Mouse (Mus musculus) gastrocnemius, postnatal 4 days (tissue): ENCODE results near the gene Gm49380. TPM values are rescaled to one million over a fixed set of nuclear protein-coding genes. Genes with fewer than 3 reads are reported as not detected.

ENCODE experiments used
- DNase-seq, 2 experiments: peaks; one replicate each; pipeline ENCODE4 v3.0.0; 2021 to 2022; ENCODE audit warnings: low spot score in 2 of 2, mixed read lengths in 2 of 2
- total RNA-seq, 2 experiments: library from RNA; stranded (reverse); gene quantifications; 2 replicates each; pipeline ENCODE4 v1.2.3; 2021

The Gm49380 gene
- total RNA-seq, 2 experiments from 2014 or later: 0.10 TPM; not detected in 1

DNA sequence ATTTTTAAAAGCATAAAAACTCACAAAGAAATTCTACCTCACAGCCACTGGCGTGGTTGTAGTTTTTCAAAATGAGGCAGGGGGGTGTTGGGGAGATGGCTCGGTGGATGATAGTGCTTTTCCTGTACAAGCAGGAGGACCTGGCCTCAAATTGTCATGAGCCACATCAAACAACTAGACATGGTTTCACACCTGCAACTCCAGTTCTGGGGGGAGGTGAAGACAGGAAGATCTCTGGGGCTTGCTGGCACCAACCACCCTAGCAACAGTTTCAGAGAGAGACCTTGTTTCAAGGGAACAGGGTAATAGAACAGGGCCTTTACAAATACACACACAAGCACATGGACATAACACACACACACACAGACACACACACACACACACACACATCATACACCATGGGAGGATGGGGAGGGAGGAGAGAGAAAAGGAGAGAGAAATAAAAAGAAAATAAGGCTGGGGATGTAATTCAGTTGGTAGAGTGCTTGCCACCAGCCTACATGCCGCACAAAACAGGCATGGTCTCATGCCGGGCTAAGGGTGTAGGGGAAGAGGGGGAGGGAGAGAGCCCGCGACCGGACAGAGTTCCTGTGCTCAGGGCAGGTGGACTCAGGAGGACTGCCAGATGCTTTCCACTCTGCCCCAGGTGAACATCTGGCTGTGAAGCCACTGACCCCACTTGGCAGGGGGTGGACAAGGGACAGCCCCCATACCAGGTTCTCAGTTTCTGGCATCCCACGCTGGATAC, 91.0 kb downstream of the Gm49380 start:
- DNase-seq: no peak

DNA sequence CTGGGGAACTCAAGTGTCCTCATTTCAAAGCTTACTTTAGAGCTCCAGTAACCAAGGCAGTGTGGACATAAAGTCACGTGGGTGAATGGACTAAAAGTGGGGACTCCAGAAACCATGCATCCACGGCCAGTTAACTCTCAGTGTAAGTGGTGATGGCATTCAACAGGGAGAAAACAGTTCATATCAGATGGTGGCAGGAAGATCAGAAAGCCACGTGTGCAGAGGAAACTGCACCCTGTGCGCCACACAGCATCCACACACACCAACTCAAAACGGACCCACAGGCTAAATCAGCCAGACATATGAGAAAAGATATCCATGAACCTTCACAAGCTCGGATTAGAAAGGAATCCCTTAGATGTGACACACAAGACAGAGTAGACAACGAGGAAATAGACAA, 93.3 kb downstream of the Gm49380 start:
- DNase-seq: no peak

DNA sequence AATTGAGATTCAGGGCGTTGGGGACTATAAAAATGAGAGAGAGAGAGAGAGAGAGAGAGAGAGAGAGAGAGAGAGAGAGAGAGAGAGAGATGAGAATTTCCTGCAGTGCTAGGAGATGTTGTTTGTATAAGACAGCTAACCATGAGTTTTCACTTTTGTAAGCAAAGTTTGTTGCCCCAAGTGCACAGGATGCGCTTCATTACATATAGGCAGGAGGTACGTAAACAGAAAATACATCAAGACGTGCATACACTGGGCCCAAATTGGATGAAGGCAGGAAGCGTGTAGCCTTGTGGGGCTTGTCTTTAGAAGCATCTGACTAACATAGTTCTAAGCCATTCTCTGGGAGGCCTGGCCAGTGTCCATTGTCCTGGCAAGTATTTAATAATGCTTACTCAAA, 95.5 kb downstream of the Gm49380 start:
- no peak for DNase-seq

Other genes with a start within 250 kb of the Gm49380 start
- 10 to 100 TPM; 21.7 to 33.0 TPM for gene Thy1, start 70.1 kb downstream of the Gm49380 start, total RNA-seq
- gene Usp2, start 46.5 kb downstream of the Gm49380 start, total RNA-seq: 100 to 1,000 TPM in 1 of 2 experiments, 10 to 100 TPM in 1; 96.7 to 121 TPM
- not detected for gene Mfrp, start 11.8 kb downstream of the Gm49380 start, total RNA-seq
- gene C1qtnf5, start 6.3 kb downstream of the Gm49380 start, total RNA-seq: 10 to 100 TPM; 12.9 to 15.0 TPM
- gene Rnf26, start within 50 bp of the Gm49380 start, total RNA-seq: 10 to 100 TPM; 22.0 to 22.9 TPM
- gene Mcam, start 21.0 kb upstream of the Gm49380 start, total RNA-seq: 100 to 1,000 TPM; 156 to 169 TPM
- 10 to 100 TPM; 25.4 to 28.7 TPM for gene Cbl, start 120.5 kb upstream of the Gm49380 start, total RNA-seq
- not detected for gene Ccdc153, start 127.2 kb upstream of the Gm49380 start, total RNA-seq
- under 1 TPM; 0.37 to 0.39 TPM for gene Pdzd3, start 138.0 kb upstream of the Gm49380 start, total RNA-seq
- 10 to 100 TPM; 22.7 to 23.0 TPM for gene Nlrx1, start 155.1 kb upstream of the Gm49380 start, total RNA-seq
- 1 to 10 TPM; 1.5 TPM for gene Abcg4, start 175.1 kb upstream of the Gm49380 start, total RNA-seq
- 10 to 100 TPM; 11.2 to 13.7 TPM for gene Hinfp, start 192.2 kb upstream of the Gm49380 start, total RNA-seq
- 10 to 100 TPM; 10.5 to 12.8 TPM for gene C2cd2l, start 206.8 kb upstream of the Gm49380 start, total RNA-seq
- gene Dpagt1, start 212.5 kb upstream of the Gm49380 start, total RNA-seq: 10 to 100 TPM; 18.4 to 18.8 TPM
- gene H2afx, start 221.2 kb upstream of the Gm49380 start, total RNA-seq: 10 to 100 TPM; 80.5 to 93.0 TPM
- gene Hmbs, start 230.7 kb upstream of the Gm49380 start, total RNA-seq: 10 to 100 TPM; 33.7 to 34.0 TPM
- 10 to 100 TPM; 25.4 to 27.9 TPM for gene Vps11, start 248.2 kb upstream of the Gm49380 start, total RNA-seq